Mouse (Mus musculus): ENCODE measurements at regions not wholly inside any gene's neighbourhood (a gene's known extent, or its start where the extent isn't known, plus 50 kb on each side); places are given as distances from the start of the nearest gene placed in this dataset.
A peak's percentile ranks its signal among the peaks of the same experiment; 100 is the strongest.

DNA sequence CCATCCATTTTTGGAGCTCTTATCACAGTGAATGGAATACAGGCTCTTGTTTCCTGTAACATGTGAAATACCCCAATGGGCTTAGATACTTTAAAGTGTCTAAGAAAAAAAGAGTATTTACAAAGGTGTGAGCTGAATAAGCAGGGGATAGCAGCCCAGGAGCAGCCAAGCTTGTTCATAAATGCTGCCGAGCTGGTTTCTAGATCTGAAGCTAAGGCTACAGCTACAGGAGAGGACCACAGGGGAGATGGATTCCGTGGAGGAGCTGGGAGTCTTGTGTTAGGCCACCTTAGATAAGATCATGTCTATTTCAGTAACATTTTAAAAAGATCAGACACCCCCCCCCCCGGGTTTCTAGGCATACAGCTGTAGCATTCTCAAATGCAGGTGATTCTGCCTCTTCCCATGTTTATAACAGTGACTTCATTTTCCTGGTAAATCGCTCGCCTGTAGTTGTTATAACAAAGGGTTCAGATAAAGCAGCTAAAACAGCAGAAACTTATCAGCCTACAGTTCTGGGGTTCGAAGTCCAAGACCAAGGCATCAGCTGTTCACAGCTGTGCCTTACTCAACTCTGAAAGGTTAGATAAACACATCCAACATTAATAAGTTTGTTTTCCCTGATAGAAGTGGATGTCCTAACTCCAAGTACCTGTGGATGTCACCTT, 131.9 kb downstream of the Tex36 start:
- intact Hi-C loops (cut with DNase I) = loop anchor here (10.0 kb wide), 1 partner anchor 435 kb away; no protein-coding TSS in a partner anchor
- no peak for DNase-seq

DNA sequence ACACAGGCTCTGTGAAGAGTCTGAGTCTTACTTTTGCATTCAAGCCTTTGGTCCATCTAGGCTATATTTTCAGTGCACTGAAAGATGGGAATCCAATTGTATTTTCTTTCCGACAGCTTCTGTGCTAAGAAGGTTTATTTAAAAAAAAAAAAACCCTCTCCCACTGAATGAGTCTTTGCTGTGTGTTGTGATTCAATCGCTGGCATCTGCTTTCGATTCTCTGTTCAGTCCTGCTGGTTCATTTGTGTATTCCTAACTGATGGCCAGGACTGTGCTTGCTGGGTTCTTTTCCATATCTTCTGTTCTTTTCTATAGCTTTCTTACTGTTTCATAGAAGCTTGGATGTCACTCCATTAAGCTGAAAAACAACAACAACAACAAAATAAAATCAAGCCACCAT, 132.9 kb downstream of the Tex36 start:
- no peak for DNase-seq
- intact Hi-C loops (cut with DNase I) = no loop called here

DNA sequence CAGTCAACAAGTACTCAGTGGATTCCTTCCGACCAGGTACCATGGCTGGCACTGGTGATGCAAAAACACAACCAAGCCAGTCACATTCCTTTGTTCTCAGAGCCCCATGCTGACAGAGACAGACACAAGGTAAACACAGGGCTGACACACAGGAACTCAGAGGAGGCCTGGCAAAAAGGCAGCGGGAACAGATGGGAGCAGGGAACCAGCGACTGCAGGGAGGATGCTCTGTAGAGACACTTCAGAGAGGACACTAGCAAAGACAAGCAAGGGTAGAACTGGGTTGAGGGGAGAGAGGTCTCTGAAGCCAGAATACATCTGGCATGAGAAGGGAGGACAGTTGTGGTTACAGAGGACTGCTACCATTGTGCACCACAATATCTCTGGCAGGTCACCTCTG, 133.6 kb downstream of the Tex36 start:
- intact Hi-C loops (cut with DNase I) = no loop called here
- DNase-seq = no peak

GRCm38 (mm10) chr7:133467579-133467978, 134.4 kb downstream of the Tex36 start:
- intact Hi-C loops (cut with DNase I) = no loop called here
- DNase-seq = no peak

DNA sequence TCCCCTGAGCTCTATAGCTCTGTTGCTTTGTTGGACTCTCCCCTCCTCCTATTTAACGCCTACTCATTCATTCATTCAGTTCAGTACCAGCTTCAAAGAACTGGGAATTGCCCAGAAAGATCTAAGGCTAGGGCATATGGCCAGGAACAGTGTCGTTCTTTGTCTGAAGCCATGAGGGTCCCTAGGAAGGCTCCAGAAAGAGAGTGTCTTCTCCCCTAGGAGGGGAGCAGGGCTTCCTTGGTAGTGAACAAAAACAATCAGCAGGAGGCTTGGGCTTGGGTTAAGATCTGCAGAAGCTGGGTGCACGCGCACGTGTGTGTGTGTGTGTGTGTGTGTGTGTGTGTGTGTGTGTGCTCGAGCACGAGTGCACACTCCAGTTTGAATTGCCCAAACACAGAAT, 142.7 kb downstream of the Tex36 start:
- DNase-seq = no peak
- intact Hi-C loops (cut with DNase I) = no loop called here

- peak; percentile 34 to 53 for DNase-seq
- intact Hi-C loops (cut with DNase I) = no loop called here
Observed at GRCm38 (mm10) chr7:133457436-133458324, 144.3 kb downstream of the Tex36 start.

GRCm38 (mm10) chr7:133450246-133450645, 151.7 kb downstream of the Tex36 start:
- intact Hi-C loops (cut with DNase I) = no loop called here
- DNase-seq = no peak

DNA sequence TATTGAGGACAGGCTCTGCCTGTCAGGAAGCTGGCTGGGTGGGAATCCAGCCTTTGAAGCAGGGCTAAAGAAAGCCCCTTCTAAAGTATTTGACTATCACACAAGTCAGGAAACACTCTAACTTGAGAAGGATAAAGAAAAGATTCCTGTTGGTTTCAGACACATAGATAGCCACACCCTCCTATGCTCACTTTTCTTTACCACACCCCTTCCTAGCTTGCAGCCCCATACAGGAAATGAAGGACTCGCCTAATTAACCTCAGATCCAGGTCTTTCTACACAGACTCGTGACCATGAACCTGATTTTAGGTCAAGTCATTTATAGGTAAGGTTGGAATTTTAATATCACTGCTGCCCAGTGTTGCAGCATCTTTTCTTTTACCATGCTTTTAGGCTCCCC, 154.9 kb downstream of the Tex36 start:
- intact Hi-C loops (cut with DNase I) = no loop called here
- no peak for DNase-seq

- intact Hi-C loops (cut with DNase I) = no loop called here
- DNase-seq = no peak
Observed at GRCm38 (mm10) chr7:133441661-133442060, 160.3 kb downstream of the Tex36 start.

DNA sequence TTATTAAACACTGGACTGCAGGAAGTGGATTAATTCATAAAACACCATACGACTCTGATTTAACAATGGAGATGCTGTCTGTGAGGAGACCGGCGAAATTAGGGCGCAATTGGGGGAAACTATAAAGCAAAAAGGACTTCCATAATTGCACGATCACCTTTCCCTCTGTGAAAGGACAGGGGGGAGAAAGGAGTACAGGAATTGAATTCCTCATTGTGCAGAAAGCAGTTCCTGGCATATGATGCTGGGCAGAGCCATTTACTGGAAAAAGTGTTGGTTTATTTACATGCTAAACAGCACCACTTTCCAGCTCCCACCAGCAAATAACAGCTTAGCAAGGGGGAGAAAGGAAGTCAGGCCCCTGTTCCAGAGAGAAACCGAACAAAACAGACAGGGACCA, 160.8 kb downstream of the Tex36 start:
- intact Hi-C loops (cut with DNase I) = no loop called here
- no peak for DNase-seq

GRCm38 (mm10) chr7:133440711-133441110, 161.2 kb downstream of the Tex36 start:
- intact Hi-C loops (cut with DNase I) = no loop called here
- DNase-seq = no peak

GRCm38 (mm10) chr7:133440086-133440485, 161.9 kb downstream of the Tex36 start:
- intact Hi-C loops (cut with DNase I) = no loop called here
- no peak for DNase-seq

DNA sequence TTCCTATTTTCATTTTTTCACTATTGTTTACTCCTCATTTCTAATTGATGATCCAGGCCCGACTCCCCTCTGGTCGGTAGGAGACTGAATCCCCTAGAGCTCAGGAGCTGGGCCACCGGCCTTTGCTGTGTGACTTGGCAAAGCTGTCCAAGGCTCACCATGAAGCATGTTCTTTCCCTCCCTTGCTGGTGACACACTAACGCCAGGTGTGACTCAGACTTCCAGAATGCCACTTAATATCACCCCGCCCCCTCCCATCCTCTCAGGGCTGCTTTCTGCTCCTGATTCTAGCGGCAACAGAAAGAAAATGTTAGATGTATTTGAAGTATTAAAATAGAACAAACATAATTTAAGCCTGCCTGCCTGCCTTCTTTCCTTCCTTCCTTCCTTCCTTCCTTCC, 163.3 kb downstream of the Tex36 start:
- intact Hi-C loops (cut with DNase I) = no loop called here
- no peak for DNase-seq

DNA sequence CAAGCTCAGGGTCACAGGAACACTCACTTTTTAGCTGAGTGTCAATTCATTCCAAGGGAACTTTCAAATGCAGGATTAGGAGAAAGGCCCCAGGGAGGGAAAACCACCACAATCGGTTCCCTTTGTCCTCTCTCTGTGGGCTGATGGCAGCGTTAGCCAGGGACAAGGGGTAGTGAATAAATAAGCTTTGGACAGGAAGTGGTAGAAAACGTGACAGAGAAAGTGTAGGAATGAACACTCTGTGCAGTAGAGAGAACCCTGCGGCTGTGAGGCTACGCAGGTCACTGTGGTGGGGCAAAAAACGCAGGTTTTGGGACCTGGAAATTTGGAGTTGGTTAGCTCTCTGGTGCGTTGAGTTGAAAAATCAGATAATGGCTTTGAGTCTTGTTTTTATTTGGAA, 164.1 kb downstream of the Tex36 start:
- intact Hi-C loops (cut with DNase I) = no loop called here
- no peak for DNase-seq

- intact Hi-C loops (cut with DNase I) = no loop called here
- no peak for DNase-seq
Observed at GRCm38 (mm10) chr7:133435596-133436357, 166.2 kb downstream of the Tex36 start.

GRCm38 (mm10) chr7:133434027-133434820, 167.7 kb downstream of the Tex36 start:
- intact Hi-C loops (cut with DNase I) = no loop called here
- DNase-seq = no peak

- DNase-seq = no peak
- intact Hi-C loops (cut with DNase I) = no loop called here
Observed at GRCm38 (mm10) chr7:133432343-133432742, 169.6 kb downstream of the Tex36 start.

- DNase-seq = no peak
- intact Hi-C loops (cut with DNase I) = loop anchor here (10.0 kb wide), 1 partner anchor 173 kb away; no protein-coding TSS in a partner anchor
Observed at GRCm38 (mm10) chr7:133402072-133402471, 199.9 kb downstream of the Tex36 start.

DNA sequence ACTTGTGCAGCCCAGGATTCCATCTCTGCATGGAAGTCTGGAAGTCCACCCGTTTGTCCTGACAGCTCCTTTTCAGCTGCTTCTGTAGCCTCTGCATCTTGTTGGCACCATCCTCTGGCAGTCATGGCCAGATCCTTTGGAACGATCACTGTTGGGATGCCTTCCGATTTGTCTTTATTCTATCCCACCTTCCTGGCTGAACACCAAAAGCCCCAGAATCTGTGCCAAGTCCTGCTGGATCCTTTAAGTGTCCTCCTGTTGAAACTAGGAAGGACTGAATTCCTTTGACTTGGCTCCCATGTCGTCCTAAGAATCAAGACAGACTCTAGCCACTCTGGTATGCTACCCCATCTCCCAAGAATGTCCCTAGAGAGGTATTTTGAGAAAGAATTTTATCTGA, 201.3 kb downstream of the Tex36 start:
- DNase-seq = no peak
- intact Hi-C loops (cut with DNase I) = loop anchor here (10.0 kb wide), 1 partner anchor 174 kb away; no protein-coding TSS in a partner anchor

DNA sequence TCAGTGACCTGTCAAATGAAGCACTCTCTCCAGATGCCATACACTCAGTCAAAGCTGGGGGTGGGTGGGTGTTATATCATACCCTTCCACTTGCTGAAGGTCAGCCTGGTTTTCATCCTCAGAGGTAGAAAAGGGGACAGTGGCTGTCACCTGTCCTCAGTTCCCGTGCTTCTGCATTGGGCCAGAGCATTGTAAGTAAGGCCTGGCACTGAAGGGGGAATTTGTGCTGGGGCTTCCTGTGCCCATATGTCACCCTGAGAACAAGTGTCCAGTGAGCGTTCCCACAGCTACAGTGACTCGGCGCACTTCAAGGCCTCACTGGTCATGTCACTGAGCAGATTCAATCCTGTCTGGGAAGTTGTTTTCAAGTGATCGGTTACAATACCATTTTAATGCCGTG, 213.2 kb downstream of the Tex36 start:
- DNase-seq = no peak
- intact Hi-C loops (cut with DNase I) = no loop called here
